Mouse (Mus musculus) embryonic facial prominence, embryonic 12.5 days (tissue): ENCODE measurements around the gene Arhgap21. TPM values are rescaled to one million over a fixed set of nuclear protein-coding genes. Genes with fewer than 3 reads are reported as not detected.

ENCODE experiments used
- ATAC-seq: fragments of 200-750 bp; cut with Nextera tagmentation; 2 replicates; pipeline ENCODE4 v1.8.0; 2017; ENCODE audit not compliant: insufficient number of reproducible peaks, insufficient read depth, low FRiP score, low TSS enrichment
- H3K27ac ChIP-seq: fragments of 300-500 bp; sonication (generic); 2 replicates; pipeline ENCODE4 v1.5.1; 2016; ENCODE audit warnings: mild to moderate bottlenecking
- H3K27me3 ChIP-seq: fragments of 300-500 bp; sonication (generic); 2 replicates; pipeline ENCODE4 v1.6.1; 2016; ENCODE audit warnings: mild to moderate bottlenecking, moderate library complexity
- H3K36me3 ChIP-seq: fragments of 300-500 bp; sonication (generic); 2 replicates; pipeline ENCODE4 v1.6.1; 2016; ENCODE audit warnings: mild to moderate bottlenecking
- H3K4me1 ChIP-seq: fragments of 300-500 bp; sonication (generic); 2 replicates; pipeline ENCODE4 v1.6.1; 2016
- H3K4me2 ChIP-seq: fragments of 300-500 bp; sonication (generic); replicated peaks from 2 replicates; pipeline ENCODE4 v1.6.1; 2016; ENCODE audit warnings: mild to moderate bottlenecking, moderate library complexity
- H3K4me3 ChIP-seq: fragments of 300-500 bp; sonication (generic); 2 replicates; pipeline ENCODE4 v1.5.1; 2016; ENCODE audit warnings: mild to moderate bottlenecking
- H3K9ac ChIP-seq: fragments of 300-500 bp; sonication (generic); 2 replicates; pipeline ENCODE4 v1.6.1; 2016; ENCODE audit warnings: mild to moderate bottlenecking, moderate library complexity
- H3K9me3 ChIP-seq: fragments of 300-500 bp; sonication (generic); 2 replicates; pipeline ENCODE4 v1.6.1; 2016; ENCODE audit warnings: mild to moderate bottlenecking, moderate library complexity
- WGBS: fragments of 180-500 bp; shearing (Covaris S2); methylation state at CpG from one replicate; pipeline ENCODE4 v1.1.7; 2016; 5-methylcytosine and 5-hydroxymethylcytosine counted together
- polyA plus RNA-seq: library from polyadenylated mRNA; unstranded; fragments of >200 nt; fragmentation: Nextera tagmentation; extraction: Ambion mirVana; gene quantifications from 2 replicates; pipeline ENCODE4 v1.2.1, GENCODE M21; 2016

The Arhgap21 gene
- polyA plus RNA-seq, result 15.9 and 21.7 TPM in 2 replicates

GRCm38 (mm10) chr2:20968441-20969200, at the start of gene Arhgap21:
TSS of gene Arhgap21 (minus strand) at chr2:20968881.
- Histone ChIP-seq H3K4me1 (peaks cover 23% of the 10 kb centered on the region), H3K36me3 (no peaks in the 10 kb centered on the region), H3K9ac (peak within 1 kb of the TSS; percentile 96), H3K4me2 (peak within 1 kb of the TSS; percentile 83), H3K9me3 (no peaks in the 10 kb centered on the region), H3K27ac (peak within 1 kb of the TSS; percentile 99), H3K4me3 (peak within 1 kb of the TSS; percentile 85), H3K27me3 (no peaks in the 10 kb centered on the region)
- peak; percentile 67 for ATAC-seq
- under 1% methylated on average over 65 of the region's 102 CpGs for WGBS

DNA sequence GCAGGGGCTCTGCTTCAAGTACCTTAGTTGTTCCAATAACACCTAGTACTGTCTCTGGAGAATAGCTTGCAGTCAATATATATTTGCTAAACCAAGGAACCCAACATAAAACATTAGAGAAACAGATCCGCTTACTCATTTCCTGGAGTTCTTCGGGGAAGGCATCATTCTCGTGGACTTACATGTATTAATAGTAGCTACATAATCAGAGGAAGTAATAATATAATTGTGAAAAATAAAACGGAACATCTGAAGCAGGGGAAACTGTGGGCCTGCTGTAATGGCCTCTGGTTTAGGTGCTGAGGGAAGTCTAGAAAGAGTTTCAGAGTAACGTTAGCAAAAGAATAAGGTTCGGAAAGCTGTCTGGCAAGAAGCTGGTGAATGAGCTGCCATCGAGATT, 47.9 kb upstream of the Arhgap21 start:
- H3K4me1 ChIP-seq, result no peaks in the 10 kb centered on the region
- ATAC-seq, result no peak
- WGBS, result 75% methylated on average over 7 of the region's 7 CpGs
- no peaks in the 10 kb centered on the region for H3K9me3 ChIP-seq
- H3K27me3 ChIP-seq, result no peaks in the 10 kb centered on the region
- no peak overlapping the region for H3K27ac ChIP-seq
- no peak overlapping the region for H3K4me2 ChIP-seq
- H3K4me3 ChIP-seq, result no peak overlapping the region
- no peak overlapping the region for H3K9ac ChIP-seq
- H3K36me3 ChIP-seq, result no peaks in the 10 kb centered on the region

DNA sequence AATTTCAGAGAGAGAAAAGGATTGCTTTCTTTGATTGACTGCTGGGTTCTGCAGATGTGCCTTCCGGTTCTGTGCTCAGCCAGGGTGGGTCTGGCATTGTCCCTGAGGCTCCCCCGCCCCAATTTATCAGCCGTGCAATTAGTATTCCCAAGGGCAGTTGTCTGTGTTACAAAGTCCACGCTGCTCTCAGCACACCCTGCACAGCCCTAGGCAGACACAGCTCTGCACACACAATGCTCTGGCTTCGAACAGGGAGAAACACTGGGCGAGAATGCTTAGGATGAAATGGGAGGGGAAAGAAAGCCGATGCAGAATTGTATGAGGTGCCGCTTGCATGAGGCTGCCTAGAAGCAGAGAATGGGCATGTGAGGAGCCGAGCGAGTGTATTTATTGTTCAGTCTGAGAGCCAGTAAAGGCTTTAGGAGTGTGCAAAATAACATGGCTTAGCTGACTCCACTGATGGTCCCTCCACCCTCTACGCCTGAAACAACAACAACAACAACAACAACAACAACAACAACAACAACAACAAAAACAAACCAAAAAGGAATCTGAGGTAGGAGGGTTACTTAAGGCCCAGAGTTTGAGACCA, 42.2 kb upstream of the Arhgap21 start:
- 45% methylated on average over 11 of the region's 11 CpGs for WGBS
- no peaks in the 10 kb centered on the region for H3K9me3 ChIP-seq

GRCm38 (mm10) chr2:21010219-21010618, 41.5 kb upstream of the Arhgap21 start:
- Histone ChIP-seq H3K9ac (no peak overlapping the region), H3K9me3 (no peaks in the 10 kb centered on the region), H3K4me3 (no peak overlapping the region), H3K36me3 (no peaks in the 10 kb centered on the region), H3K27ac (no peak overlapping the region), H3K4me1 (no peaks in the 10 kb centered on the region), H3K27me3 (peaks cover 3% of the 10 kb centered on the region; the same call in 1 of the 2 replicates), H3K4me2 (no peak overlapping the region)
- ATAC-seq, result peak; percentile 57; the same call in 1 of the 2 replicates
- WGBS, result 52% methylated on average over 9 of the region's 9 CpGs

More for the DNA sequence above, 42.2 kb upstream of the Arhgap21 start:
- H3K36me3 ChIP-seq, result no peaks in the 10 kb centered on the region
- peak; percentile 68 for ATAC-seq
- no peak overlapping the region for H3K27ac ChIP-seq
- no peak overlapping the region for H3K4me2 ChIP-seq
- no peak overlapping the region for H3K4me3 ChIP-seq
- no peak overlapping the region for H3K9ac ChIP-seq
- H3K4me1 ChIP-seq, result no peaks in the 10 kb centered on the region
- peaks cover 3% of the 10 kb centered on the region; the same call in 1 of the 2 replicates for H3K27me3 ChIP-seq

DNA sequence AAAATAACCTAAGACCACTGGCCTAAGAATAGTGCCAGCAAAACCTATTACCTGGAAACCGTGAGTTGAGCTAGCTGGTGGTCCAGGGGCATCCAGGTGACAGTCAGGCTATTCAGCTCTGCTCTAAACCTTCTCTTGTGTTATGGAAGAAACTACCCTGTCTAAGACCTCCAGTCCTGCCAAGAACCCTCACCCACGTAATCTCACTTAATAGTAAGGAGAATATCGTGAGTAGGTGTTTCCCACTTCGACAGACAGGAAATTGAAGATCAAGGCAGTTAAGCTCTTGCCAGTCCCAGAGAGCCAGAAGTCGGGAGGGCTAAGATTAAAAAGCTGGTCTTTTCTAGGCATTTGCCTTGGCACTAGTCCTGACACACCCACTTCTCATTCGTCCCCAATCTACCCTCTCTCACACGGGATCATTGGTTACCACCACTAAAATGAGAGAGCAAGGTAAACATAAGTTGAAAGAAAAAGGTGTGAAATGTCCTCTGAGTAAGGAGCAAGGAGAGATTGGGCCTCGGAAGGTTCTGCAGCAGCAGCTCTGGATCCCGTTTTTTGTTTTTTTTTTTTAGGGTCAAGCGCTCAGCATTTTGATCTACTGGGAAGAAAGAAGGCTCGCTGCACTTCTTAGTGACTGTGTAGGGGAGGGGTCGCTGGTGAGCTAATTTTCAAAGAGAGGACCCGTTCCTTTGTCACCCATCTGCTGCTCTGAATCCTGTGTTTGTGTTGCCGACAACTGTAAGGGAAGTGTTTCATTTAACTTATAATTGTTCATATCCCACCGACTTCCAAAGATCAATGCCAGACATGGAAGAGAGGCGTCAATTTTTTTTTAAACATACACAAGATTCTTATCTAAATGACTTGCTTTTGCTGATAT, 40.8 kb upstream of the Arhgap21 start:
- no peaks in the 10 kb centered on the region for H3K9me3 ChIP-seq
- ATAC-seq, result no peak
- H3K27ac ChIP-seq, result no peak overlapping the region
- no peak overlapping the region for H3K4me2 ChIP-seq
- peaks cover 3% of the 10 kb centered on the region; the same call in 1 of the 2 replicates for H3K27me3 ChIP-seq
- H3K9ac ChIP-seq, result no peak overlapping the region
- H3K4me1 ChIP-seq, result no peaks in the 10 kb centered on the region
- no peaks in the 10 kb centered on the region for H3K36me3 ChIP-seq
- WGBS, result 47% methylated on average over 16 of the region's 16 CpGs
- no peak overlapping the region for H3K4me3 ChIP-seq

GRCm38 (mm10) chr2:21002538-21002937, 33.9 kb upstream of the Arhgap21 start:
- Histone ChIP-seq H3K4me2 (no peak overlapping the region), H3K4me1 (0 out of 2 replicates have a peak, but pooled peaks cover 3% of the 10 kb centered on the region), H3K4me3 (no peak overlapping the region), H3K9ac (no peak overlapping the region), H3K27ac (no peak overlapping the region), H3K36me3 (no peaks in the 10 kb centered on the region), H3K9me3 (no peaks in the 10 kb centered on the region), H3K27me3 (no peaks in the 10 kb centered on the region)
- ATAC-seq, result no peak
- 84% methylated on average over 8 of the region's 8 CpGs for WGBS

DNA sequence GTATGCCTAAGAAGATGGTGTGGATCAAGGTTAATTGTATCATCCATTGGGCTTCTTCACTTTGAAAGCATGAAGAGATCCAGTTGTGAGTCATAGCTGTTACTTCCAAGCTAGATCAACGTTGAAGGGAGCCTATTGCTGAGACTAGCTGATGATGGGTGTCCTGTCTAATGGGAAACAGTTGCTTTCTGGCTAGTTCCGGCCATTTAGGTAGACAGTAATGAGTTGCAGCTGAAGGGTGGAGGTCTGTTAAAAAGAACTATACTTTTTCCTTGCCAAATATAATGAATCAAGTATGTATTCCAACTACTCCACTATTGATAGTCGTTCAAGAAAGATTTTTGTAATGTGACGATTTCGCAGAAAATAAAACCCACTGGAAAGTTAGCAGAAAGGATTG, 32.5 kb upstream of the Arhgap21 start:
- Histone ChIP-seq H3K9me3 (no peaks in the 10 kb centered on the region), H3K4me2 (no peak overlapping the region), H3K9ac (no peak overlapping the region), H3K4me1 (0 out of 2 replicates have a peak, but pooled peaks cover 3% of the 10 kb centered on the region), H3K27ac (no peak overlapping the region), H3K4me3 (no peak overlapping the region), H3K27me3 (no peaks in the 10 kb centered on the region), H3K36me3 (no peaks in the 10 kb centered on the region)
- WGBS, result 33% methylated on average over 5 of the region's 5 CpGs
- ATAC-seq, result no peak

GRCm38 (mm10) chr2:20995547-20995946, 26.9 kb upstream of the Arhgap21 start:
- Histone ChIP-seq H3K27ac (no peak overlapping the region), H3K4me1 (no peaks in the 10 kb centered on the region), H3K9ac (no peak overlapping the region), H3K4me2 (no peak overlapping the region), H3K9me3 (no peaks in the 10 kb centered on the region), H3K27me3 (no peaks in the 10 kb centered on the region), H3K4me3 (no peak overlapping the region), H3K36me3 (no peaks in the 10 kb centered on the region)
- WGBS, result 79% methylated on average over 2 of the region's 2 CpGs
- ATAC-seq, result no peak

DNA sequence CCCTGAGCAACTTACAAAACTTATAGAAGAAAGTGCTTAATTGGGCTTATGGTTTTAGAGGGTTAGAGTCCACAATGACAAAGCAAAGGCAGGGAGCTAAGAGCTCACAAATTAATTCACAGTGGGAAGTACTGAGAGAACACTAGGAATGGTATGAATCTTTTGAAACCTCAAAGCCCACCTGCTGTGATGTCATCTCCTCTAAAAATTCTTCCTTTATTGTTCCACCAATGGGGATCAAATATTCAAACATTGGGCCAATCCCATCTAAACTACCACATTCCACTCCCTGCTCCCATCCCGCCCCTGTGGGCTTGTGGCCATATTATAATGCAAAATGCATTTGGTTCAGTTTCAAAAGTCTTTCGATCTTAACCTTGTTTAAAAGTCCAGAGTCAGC, 22.8 kb upstream of the Arhgap21 start:
- H3K27ac ChIP-seq, result no peak overlapping the region
- no peaks in the 10 kb centered on the region for H3K36me3 ChIP-seq
- no peak overlapping the region for H3K4me3 ChIP-seq
- no peaks in the 10 kb centered on the region for H3K9me3 ChIP-seq
- 93% methylated on average over 2 of the region's 2 CpGs for WGBS
- H3K9ac ChIP-seq, result no peak overlapping the region
- H3K4me2 ChIP-seq, result no peak overlapping the region
- no peak for ATAC-seq
- H3K4me1 ChIP-seq, result no peaks in the 10 kb centered on the region
- H3K27me3 ChIP-seq, result no peaks in the 10 kb centered on the region

- Histone ChIP-seq H3K4me1 (no peaks in the 10 kb centered on the region), H3K27me3 (no peaks in the 10 kb centered on the region), H3K36me3 (no peaks in the 10 kb centered on the region), H3K4me3 (no peak overlapping the region), H3K9me3 (no peaks in the 10 kb centered on the region), H3K9ac (no peak overlapping the region), H3K27ac (no peak overlapping the region), H3K4me2 (no peak overlapping the region)
- ATAC-seq, result no peak
- 36% methylated on average over 2 of the region's 2 CpGs for WGBS
Measured at GRCm38 (mm10) chr2:20990907-20991306, 22.2 kb upstream of the Arhgap21 start.

GRCm38 (mm10) chr2:20990056-20990455, 21.4 kb upstream of the Arhgap21 start:
- no peaks in the 10 kb centered on the region for H3K9me3 ChIP-seq
- no peak overlapping the region for H3K9ac ChIP-seq
- no peaks in the 10 kb centered on the region for H3K4me1 ChIP-seq
- H3K36me3 ChIP-seq, result no peaks in the 10 kb centered on the region
- ATAC-seq, result no peak
- H3K27me3 ChIP-seq, result no peaks in the 10 kb centered on the region
- WGBS, result 83% methylated on average over 3 of the region's 3 CpGs
- no peak overlapping the region for H3K27ac ChIP-seq
- no peak overlapping the region for H3K4me3 ChIP-seq
- no peak overlapping the region for H3K4me2 ChIP-seq
